Mouse (Mus musculus) ES-Bruce4 (cell line): ENCODE results near the gene Dazap2.

Source experiments
- CTCF ChIP-seq: IDR thresholded peaks from one replicate; pipeline ENCODE4 v1.8.1; 2011; ENCODE audit warnings: low read depth, low read length
- EP300 ChIP-seq: IDR thresholded peaks from 2 replicates; pipeline ENCODE4 v1.6.1; 2011; ENCODE audit warnings: low read depth, low read length; ENCODE audit not compliant: insufficient read depth
- POLR2A ChIP-seq: IDR thresholded peaks from one replicate; pipeline ENCODE4 v1.8.1; 2011; ENCODE audit warnings: low read length; ENCODE audit not compliant: insufficient read depth

- TF ChIP-seq CTCF (no peak), EP300 (no peak), POLR2A (no peak)
Observed at GRCm38 (mm10) chr15:100576392-100576791, 38.8 kb upstream of the Dazap2 start.
